17 mouse cellular contexts compared by ENCODE assay signal in the genomic region with DNA sequence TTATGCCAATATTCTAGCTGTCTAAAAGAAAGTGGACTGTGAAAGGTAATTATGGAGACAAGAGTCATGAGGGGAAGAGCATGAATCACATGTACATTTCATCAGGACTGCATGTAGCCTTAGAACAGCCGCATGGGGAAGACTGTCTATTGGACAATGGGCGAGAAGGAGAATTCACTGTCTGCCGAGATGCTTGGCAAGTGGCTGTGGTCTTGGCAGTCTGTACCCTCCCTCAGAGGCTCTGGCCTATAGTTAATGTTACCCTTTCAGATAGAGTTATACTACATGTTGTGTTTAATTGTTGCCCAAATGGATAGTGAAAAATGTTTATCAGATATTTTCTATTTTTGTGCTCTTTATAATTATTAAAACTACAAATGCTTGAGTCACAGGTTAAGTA.
DNase-seq lines count a peak whose midpoint lies in the region; ATAC-seq lines count a peak whose summit lies in the region.
"Had no signal": no experiment of that assay in that cellular context is flagged by ENCODE, and none has a peak within 500 bp of the region (broad histone marks: within the 10 kb centered on the region; RNA-seq: fewer than 3 reads in every experiment).

No protein-coding gene starts in this region.

- H3K4me2 ChIP-seq in forebrain, embryonic 14.5 days (ENCODE audit: low read length): no peak overlapping the region
- H3K4me2 ChIP-seq in forebrain, embryonic 12.5 days: no peak overlapping the region
- no peak overlapping the region for H3K4me2 ChIP-seq in intestine, embryonic 14.5 days (ENCODE audit: low read length)
- H3K4me2 ChIP-seq in intestine, embryonic 16.5 days (ENCODE audit: low read depth, low read length): no peak overlapping the region
- H3K4me2 ChIP-seq: heart, embryonic 12.5 days; hindbrain, embryonic 15.5 days; intestine, embryonic 15.5 days had no signal

- H3K27me3 ChIP-seq in forebrain, embryonic 14.5 days (replicated peaks; ENCODE audit: control insufficient read depth, insufficient read depth, low read length): no peaks in the 10 kb centered on the region
- H3K27me3 ChIP-seq in forebrain, embryonic 12.5 days: no peaks in the 10 kb centered on the region
- no peaks in the 10 kb centered on the region for H3K27me3 ChIP-seq in intestine, embryonic 14.5 days (replicated peaks; ENCODE audit: control insufficient read depth, insufficient read depth, low read length)
- H3K27me3 ChIP-seq in intestine, embryonic 16.5 days (replicated peaks; ENCODE audit: control insufficient read depth, insufficient read depth, low read length): no peaks in the 10 kb centered on the region
- H3K27me3 ChIP-seq: heart, embryonic 12.5 days; hindbrain, embryonic 15.5 days; intestine, embryonic 15.5 days had no signal

- WGBS in forebrain, embryonic 14.5 days: 68% methylated on average over 3 of the region's 3 CpGs
- WGBS in forebrain, embryonic 12.5 days: 82% methylated on average over 3 of the region's 3 CpGs
- 92% methylated on average over 3 of the region's 3 CpGs for WGBS in intestine, embryonic 14.5 days
- 82% methylated on average over 3 of the region's 3 CpGs for WGBS in intestine, embryonic 16.5 days

- no peak overlapping the region for H3K9ac ChIP-seq in forebrain, embryonic 14.5 days (ENCODE audit: low read length)
- no peak overlapping the region for H3K9ac ChIP-seq in forebrain, embryonic 12.5 days
- no peak overlapping the region for H3K9ac ChIP-seq in intestine, embryonic 14.5 days (ENCODE audit: low read length)
- no peak overlapping the region for H3K9ac ChIP-seq in intestine, embryonic 16.5 days (ENCODE audit: low read depth, low read length)
- H3K9ac ChIP-seq: heart, embryonic 12.5 days; hindbrain, embryonic 15.5 days; intestine, embryonic 15.5 days had no signal

- H3K9me3 ChIP-seq in forebrain, embryonic 14.5 days (replicated peaks; ENCODE audit: control insufficient read depth, low read length): no peaks in the 10 kb centered on the region
- no peaks in the 10 kb centered on the region for H3K9me3 ChIP-seq in forebrain, embryonic 12.5 days
- no peaks in the 10 kb centered on the region for H3K9me3 ChIP-seq in intestine, embryonic 14.5 days (ENCODE audit: control insufficient read depth, low read length)
- no peaks in the 10 kb centered on the region for H3K9me3 ChIP-seq in intestine, embryonic 16.5 days (ENCODE audit: control insufficient read depth, low read length)
- H3K9me3 ChIP-seq: embryonic facial prominence, embryonic 10.5 days; heart, embryonic 12.5 days; hindbrain, embryonic 15.5 days; intestine, embryonic 15.5 days had no signal

- intact Hi-C loops in heart, postnatal 25 days (cut with DNase I): no loop called here

- 0 out of 2 replicates have a peak, but pooled peaks cover 6% of the 10 kb centered on the region for H3K36me3 ChIP-seq in forebrain, embryonic 14.5 days (ENCODE audit: control insufficient read depth, insufficient read depth, low read length)
- peaks cover 8% of the 10 kb centered on the region for H3K36me3 ChIP-seq in forebrain, embryonic 12.5 days (replicated peaks)
- H3K36me3 ChIP-seq in intestine, embryonic 14.5 days (ENCODE audit: control insufficient read depth, insufficient read depth, low read length): 0 out of 2 replicates have a peak, but pooled peaks cover 4% of the 10 kb centered on the region
- no peaks in the 10 kb centered on the region for H3K36me3 ChIP-seq in intestine, embryonic 16.5 days (ENCODE audit: control insufficient read depth, insufficient read depth, low read length)
- H3K36me3 ChIP-seq: hindbrain, embryonic 15.5 days; intestine, embryonic 15.5 days had no signal

- H3K27ac ChIP-seq in forebrain, embryonic 14.5 days (ENCODE audit: low read depth, low read length): no peak overlapping the region
- no peak overlapping the region for H3K27ac ChIP-seq in forebrain, embryonic 12.5 days
- H3K27ac ChIP-seq in intestine, embryonic 14.5 days (ENCODE audit: low read depth): no peak overlapping the region
- H3K27ac ChIP-seq in intestine, embryonic 16.5 days (ENCODE audit: low read length): no peak overlapping the region
- H3K27ac ChIP-seq: embryonic facial prominence, embryonic 10.5 days; hindbrain, embryonic 15.5 days; intestine, embryonic 15.5 days had no signal

- H3K4me3 ChIP-seq in forebrain, embryonic 14.5 days (ENCODE audit: low read depth, low read length): no peak overlapping the region
- no peak overlapping the region for H3K4me3 ChIP-seq in forebrain, embryonic 12.5 days (replicated peaks)
- H3K4me3 ChIP-seq in intestine, embryonic 14.5 days (ENCODE audit: low read depth, low read length): no peak overlapping the region
- H3K4me3 ChIP-seq in intestine, embryonic 16.5 days (ENCODE audit: low read length): no peak overlapping the region
- H3K4me3 ChIP-seq: embryonic facial prominence, embryonic 10.5 days; heart, embryonic 12.5 days; hindbrain, embryonic 15.5 days; intestine, embryonic 15.5 days had no signal

- no peak for ATAC-seq in forebrain, embryonic 14.5 days
- ATAC-seq in forebrain, embryonic 12.5 days (ENCODE audit: low FRiP score): no peak
- ATAC-seq in intestine, embryonic 14.5 days (replicated peaks; ENCODE audit: low FRiP score, low TSS enrichment, low read depth): no peak
- ATAC-seq in intestine, embryonic 16.5 days: no peak
- ATAC-seq: intestine, embryonic 15.5 days had no signal

- H3K4me1 ChIP-seq in forebrain, embryonic 14.5 days (ENCODE audit: control insufficient read depth, insufficient read depth, low read length): no peaks in the 10 kb centered on the region
- H3K4me1 ChIP-seq in forebrain, embryonic 12.5 days: no peaks in the 10 kb centered on the region
- H3K4me1 ChIP-seq in intestine, embryonic 14.5 days (replicated peaks; ENCODE audit: control insufficient read depth, insufficient read depth, low read length): no peaks in the 10 kb centered on the region
- no peaks in the 10 kb centered on the region for H3K4me1 ChIP-seq in intestine, embryonic 16.5 days (ENCODE audit: control insufficient read depth, insufficient read depth, low read length)
- H3K4me1 ChIP-seq: embryonic facial prominence, embryonic 10.5 days; hindbrain, embryonic 15.5 days; intestine, embryonic 15.5 days had no signal

- DNase-seq in forebrain, embryonic 14.5 days (ENCODE audit: low spot score): peak; percentile 22
- peak; percentile 13 for DNase-seq in heart, adult 11 months
- no peak for DNase-seq in heart, postnatal 25 days (ENCODE audit: low spot score)
- DNase-seq in intestine, embryonic 14.5 days (ENCODE audit: low spot score): peak; percentile 32
- no peak for DNase-seq in spleen, postnatal 10 days (ENCODE audit: low spot score in 2 of 2)
- DNase-seq: adrenal gland, postnatal 10 days; cerebellum, adult 18-20 months; cerebellum, adult 9-11 months; gastrocnemius, postnatal 14 days; heart, postnatal 36 days; kidney, adult 2 months had no signal

Comparison
In these comparisons a context has a peak if more than half of its experiments do, and no peak if none do; other contexts are left out.
1. DNase-seq: peak in forebrain, embryonic 14.5 days (single experiment), heart, adult 11 months (single experiment) and intestine, embryonic 14.5 days (single experiment); none in heart, postnatal 25 days (single experiment) and spleen, postnatal 10 days (0 of 2).